Mouse (Mus musculus) ES-E14 (cell line): ENCODE results near the gene Tbx4.

Experiments
- HCFC1 ChIP-seq: IDR thresholded peaks from 2 replicates; pipeline ENCODE4 v1.6.1; 2012; ENCODE audit warnings: low read length, inconsistent platforms, borderline replicate concordance; ENCODE audit not compliant: insufficient read depth
- ZC3H11A ChIP-seq: IDR thresholded peaks from 2 replicates; pipeline ENCODE4 v1.6.1; 2012; ENCODE audit warnings: low read depth, mild to moderate bottlenecking, inconsistent platforms, low read length, borderline replicate concordance
- ZNF384 ChIP-seq: IDR thresholded peaks from 2 replicates; pipeline ENCODE4 v1.6.1; 2012; ENCODE audit warnings: low read depth, low read length, inconsistent platforms

DNA sequence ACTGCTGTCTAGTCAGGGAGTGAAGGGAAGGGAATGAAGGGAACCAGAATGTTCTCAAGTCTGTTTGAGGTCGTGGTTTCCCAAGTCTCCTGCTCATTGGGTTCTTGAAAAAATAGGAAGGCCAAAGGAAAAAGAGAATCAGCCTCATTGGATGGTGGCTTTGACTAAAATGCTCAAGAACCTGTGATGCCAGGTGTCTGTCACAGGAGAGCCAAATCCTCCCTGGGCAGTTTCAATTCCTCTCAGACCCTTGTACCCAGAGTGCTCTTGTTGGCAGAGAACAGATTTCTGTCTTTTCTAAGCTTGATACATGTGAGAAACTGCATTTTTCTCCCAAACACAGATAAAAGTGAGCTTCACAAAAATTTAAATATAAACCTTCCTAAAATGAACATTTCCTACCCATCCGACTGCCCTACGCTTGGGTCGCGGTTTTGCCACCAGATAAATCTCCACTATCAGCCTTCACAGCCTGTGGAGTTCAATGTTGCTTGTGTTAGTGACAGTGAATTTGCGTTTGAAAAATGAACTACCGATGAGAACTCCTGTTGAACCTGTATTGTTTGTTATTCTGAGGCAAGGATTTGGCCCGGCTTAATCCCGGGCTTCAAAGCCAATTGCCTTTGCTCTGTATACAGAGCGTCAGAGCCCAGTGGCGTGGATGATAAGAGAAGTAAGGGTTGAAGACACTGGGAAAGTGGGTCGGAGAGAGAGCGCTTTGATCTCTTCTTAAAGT lies 7.3 kb downstream of the Tbx4 start:
- TF ChIP-seq ZC3H11A (no peak), HCFC1 (no peak), ZNF384 (no peak)
